Mouse (Mus musculus) fibroblast of lung, adult 2 months (primary cell): ENCODE results near the gene Rbm20.

Source experiments
- DNase-seq: peaks from one replicate; pipeline ENCODE4 v3.0.0-alpha.2; 2011; ENCODE audit warnings: low read depth

Gene Rbm20

GRCm38 (mm10) chr19:53671432-53671831, 5.7 kb upstream of the Rbm20 start:
- no peak for DNase-seq

GRCm38 (mm10) chr19:53674131-53674925, 2.8 kb upstream of the Rbm20 start:
- DNase-seq: no peak

DNA sequence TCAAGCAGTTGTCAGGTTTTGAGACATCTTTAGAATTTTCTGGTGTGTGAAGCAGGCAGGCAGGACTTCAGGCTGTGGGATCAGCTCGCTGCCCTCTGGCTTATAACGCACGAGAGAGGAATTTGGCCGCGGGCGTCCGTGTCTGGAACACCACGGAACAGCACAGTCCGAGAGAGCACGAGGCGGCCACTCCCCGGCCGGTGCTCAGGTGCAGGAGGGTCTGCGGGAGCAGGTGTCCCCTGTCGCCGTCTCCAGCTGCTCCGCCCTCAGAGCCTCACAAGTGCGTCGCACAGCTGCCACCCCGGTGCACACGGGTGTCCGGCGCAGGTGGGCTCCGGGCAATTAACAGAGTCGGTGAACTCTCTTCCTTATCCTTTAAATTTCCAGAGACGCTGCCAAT, 878 bp upstream of the Rbm20 start:
- DNase-seq: no peak

- no peak for DNase-seq
Measured at GRCm38 (mm10) chr19:53679194-53679593, 2.1 kb downstream of the Rbm20 start.

GRCm38 (mm10) chr19:53679981-53680380, 2.9 kb downstream of the Rbm20 start:
- DNase-seq: no peak

DNA sequence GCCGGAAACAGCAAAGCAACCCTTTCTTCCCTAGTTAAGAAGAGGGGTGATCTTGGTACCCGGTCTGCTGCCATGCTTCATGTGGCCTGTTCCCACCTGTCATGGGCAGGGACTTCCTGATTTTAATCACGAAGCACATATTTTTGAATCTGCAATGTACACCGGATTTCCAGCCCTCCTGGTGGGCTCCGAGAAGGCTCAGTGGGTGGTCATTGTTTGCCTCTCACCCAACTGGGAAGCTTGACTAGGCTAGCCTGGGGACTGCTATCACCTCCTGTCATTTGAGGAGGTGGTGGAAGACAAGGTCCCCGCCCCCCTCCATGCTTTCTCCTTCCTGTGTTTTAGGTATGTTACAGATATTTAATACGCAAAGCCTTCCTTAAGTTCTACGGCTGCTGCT, 5.3 kb downstream of the Rbm20 start:
- DNase-seq: no peak

- no peak for DNase-seq
Measured at GRCm38 (mm10) chr19:53687592-53687991, 10.5 kb downstream of the Rbm20 start.

- DNase-seq: no peak
Measured at GRCm38 (mm10) chr19:53690816-53691215, 13.7 kb downstream of the Rbm20 start.

DNA sequence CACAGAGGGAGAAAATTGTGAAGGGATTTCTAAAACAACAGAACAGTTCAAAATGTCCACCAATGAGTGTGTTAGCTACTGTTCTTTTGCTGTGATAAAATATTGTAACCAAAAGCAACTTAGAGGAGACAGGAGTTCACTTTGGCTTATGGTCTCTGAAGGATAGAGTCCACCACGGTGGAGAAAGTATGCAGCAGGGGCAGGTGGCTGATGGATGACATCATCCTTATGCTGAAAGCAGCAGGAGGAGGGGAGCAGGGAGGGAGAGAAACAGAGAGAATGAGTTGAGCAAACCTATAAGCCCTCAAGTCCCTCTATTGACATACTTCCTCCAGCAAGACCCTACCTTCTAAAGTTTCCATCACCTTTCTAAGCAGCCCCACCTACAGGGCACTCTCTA, 16.9 kb downstream of the Rbm20 start:
- DNase-seq: no peak

DNA sequence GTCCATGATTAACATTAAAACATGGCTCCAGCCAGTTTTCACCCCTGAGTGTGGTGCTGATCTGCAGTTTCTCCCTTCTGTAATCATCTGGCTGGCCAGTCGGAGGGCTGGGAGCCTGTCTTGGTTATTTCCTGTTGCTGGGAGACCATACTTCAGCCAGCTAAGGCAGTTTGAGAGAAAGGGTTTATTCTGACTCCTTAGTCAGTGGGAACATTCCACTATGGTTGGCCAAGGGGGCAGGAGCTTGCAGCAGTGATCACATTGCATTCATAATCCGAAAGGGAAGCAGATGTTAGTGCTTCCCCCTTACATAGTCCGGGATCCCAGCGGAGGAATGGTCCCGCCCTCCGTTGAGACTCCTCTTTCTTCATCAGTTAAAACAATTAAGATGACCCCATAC, 19.0 kb downstream of the Rbm20 start:
- no peak for DNase-seq

DNA sequence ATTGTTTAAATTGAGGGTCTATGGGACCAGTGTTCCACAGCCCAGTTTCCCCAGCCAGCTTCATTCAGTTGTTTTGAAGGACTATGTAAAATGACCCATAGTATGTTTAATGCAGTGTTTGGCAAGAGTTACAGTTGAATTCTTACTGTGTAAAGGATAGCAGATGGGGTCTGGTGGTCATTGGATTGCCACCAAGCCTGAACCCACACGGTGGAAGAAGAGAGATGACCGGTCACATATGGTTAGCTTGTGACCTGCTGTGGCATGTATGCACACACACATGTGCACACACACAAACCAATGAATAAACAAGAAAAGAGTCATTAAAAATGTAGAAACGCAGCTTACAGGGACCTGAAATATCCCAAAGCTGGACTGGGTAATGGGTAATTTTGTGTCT, 19.5 kb downstream of the Rbm20 start:
- no peak for DNase-seq

DNA sequence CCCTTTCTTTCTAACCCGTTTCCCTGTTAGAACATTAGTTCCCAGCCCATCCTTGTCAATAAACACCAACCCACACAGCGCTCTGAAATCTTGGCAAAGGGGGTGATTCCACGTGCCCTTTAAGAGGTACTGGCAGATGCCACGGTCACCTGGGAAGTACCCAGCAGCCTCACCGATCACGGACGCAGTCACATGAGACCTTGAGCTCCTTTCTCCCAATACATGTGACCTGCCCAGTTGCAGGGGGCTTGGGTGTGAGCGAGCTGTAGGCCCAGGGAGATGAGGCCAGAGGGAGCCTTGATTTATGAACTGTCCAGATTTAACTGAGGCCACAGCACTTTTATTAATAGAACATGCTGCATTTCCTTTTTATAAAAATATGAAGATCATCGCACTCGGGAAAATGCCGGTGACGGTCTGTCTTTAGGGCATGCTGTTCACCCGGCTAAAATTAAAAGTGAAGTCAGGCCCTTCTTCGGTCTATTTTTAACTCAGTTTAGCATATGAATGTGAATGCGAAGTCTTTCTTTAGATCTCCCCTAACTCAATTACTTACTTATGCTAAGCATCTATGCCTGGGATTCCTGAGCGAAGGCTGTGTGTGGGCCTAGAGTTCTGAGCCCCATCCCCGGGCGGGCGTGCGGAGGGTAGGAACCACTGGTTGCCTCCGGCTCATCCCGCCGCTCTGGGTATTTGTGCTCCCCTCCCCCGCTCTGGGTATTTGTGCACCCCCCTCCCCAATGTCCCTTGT, 20.4 kb downstream of the Rbm20 start:
- no peak for DNase-seq

GRCm38 (mm10) chr19:53699671-53700070, 22.6 kb downstream of the Rbm20 start:
- DNase-seq: no peak

DNA sequence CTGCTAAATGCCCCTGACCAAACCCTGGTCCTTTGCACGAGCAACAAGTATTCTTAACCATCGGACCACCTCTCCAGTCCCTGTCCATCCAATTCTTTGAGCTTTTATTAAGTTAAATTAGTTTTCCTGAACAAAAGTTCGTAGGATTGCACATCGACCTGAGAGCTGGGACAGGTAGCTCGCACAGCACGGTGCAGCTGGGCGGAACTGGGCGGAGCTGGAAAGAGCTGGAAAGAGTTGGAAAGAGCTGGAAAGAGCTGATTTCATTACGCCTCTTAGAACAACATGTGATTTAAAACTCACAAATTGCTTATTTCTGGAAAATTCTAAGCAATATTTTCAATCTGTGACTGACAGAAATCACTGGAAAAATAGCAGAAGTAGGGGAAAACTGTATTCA, 24.3 kb downstream of the Rbm20 start:
- DNase-seq: no peak

DNA sequence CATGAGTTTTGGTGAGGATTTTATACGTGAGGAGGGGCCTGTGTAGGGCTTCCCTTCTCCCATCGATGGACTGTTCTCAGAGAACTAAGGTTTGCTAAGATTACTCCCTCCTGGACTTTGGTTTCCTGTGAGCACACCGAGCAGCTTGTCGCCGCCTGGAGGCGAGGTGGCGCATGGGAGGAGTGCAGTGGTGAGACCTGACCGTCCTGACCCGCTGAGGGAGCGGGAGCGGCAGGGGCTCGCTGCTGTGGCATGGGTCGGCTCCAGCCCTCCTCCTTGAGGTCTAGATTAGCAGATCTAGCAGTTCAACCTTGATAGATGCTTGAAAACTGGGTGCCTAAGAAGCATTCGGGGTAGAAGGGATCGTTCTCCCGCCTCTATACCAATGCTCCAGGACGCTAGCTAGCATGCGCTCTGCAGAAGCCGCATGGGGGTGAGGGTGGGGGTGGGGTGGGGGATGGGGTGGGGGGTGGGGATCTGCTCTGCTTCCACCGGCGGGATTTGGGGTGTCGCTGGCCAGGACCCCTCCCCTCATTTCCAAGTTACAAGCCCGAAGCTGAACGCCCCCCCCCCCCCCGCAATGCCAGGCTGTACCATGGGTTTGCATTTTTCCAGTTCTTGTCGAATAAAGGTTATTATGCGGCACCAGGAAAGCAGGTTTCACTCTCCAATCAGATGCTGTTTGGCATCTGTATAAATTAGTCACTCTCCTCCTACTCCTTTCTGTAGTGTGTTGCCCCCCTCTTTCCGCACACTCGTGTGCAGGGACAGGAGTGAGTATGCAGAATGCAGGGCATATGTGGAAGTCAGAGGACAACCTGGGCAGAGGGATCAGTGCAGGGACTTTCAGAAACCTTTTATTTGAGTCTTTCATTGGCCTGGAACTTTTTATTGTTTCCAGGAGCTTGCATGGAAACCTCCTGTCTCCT, 28.1 kb downstream of the Rbm20 start:
- DNase-seq: no peak

DNA sequence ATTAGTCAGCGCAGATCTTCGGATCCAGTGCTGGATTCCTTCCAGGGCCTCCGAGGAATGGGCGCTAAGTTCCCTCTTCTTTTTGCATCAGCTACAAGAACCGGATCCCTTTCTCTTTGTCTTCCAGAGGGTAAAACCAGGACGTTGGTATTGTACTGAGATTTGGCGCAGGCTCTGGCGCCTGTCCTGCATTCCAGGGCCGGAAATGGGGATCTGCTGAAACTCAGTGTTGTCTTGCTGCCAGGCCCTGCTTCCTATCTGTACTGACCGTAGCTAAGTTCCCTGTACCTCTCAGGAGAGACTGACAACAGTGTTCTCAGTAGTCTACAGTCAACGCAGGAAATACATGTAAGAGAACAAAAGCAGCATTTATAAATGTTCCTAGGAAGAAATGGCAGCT, 31.3 kb downstream of the Rbm20 start:
- no peak for DNase-seq

DNA sequence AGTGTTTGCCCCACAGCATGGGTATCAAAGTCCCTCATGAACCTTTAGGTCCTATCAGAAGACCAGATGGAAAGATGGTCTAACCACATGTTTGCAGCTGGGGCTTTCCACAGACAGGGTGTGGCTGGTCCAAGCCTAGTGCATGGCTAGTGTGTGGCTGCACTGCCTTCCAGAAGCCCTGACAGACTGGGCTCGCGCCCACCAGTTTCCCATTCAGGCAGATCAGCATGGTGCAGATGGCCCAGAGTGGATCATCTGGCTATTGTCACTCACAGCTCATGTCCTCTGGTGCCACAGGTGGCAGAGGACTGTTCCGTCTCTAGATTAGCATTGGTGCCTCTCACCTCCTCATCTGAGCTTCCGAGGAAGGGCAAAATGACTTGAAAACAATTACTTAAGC, 33.8 kb downstream of the Rbm20 start:
- no peak for DNase-seq

GRCm38 (mm10) chr19:53711261-53711890, 34.3 kb downstream of the Rbm20 start:
- DNase-seq: no peak

- DNase-seq: no peak
Measured at GRCm38 (mm10) chr19:53712297-53713025, 35.4 kb downstream of the Rbm20 start.

GRCm38 (mm10) chr19:53713364-53713763, 36.3 kb downstream of the Rbm20 start:
- DNase-seq: no peak

DNA sequence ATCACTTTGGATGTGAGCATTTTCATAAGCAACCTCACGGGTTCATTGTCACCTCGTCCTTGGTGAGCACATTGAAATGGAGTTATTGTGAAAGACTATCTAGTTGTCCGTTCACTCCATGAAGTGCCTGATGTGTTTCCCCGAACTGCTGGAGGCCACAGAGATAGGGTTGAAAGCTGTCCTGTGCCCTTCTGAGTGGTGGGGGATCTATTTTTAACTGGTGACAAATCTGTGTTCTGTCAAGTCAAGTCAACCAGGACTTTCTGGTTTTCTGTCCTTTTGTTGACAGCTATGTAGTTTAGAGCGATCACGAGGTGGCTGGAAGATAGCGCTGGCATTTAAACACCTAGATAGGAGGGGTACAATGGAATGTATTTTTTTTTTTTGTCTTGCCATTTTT, 39.4 kb downstream of the Rbm20 start:
- no peak for DNase-seq
